Mouse (Mus musculus): Measurements from ENCODE around the gene Zfp148.

DNA sequence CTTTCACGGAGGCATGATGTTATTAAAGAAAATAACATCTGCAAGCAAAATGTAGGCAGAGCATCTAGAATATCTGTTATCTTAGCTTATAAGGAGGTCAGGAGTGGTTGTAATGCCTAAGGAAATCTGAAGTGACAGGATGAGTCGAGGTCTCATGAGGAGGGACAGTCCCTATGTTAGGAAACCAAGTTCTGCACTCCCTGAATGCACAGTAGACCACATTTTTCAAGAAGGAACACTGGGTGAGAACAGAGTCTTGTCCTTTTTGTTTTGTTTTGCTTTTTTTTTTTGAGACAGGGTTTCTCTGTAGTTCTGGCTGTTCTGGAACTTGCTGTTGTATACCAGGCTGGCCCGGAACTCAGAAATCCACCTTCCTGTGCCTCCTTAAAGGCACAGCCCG is 1.7 kb downstream of the Zfp148 start:
- TF ChIP-seq CTCF (IDR thresholded peaks at IDR 0.05; ENCODE audit: control insufficient read depth, insufficient read depth, low read length) (no peak), POLR2A (IDR thresholded peaks at IDR 0.05; ENCODE audit: borderline replicate concordance, control insufficient read depth, low read depth, low read length) (no peak)
